Mouse (Mus musculus) G1E (cell line): ENCODE results near the gene Gm17428. TPM values are rescaled to one million over a fixed set of nuclear protein-coding genes. Genes with fewer than 3 reads are reported as not detected.
A peak's percentile ranks its signal among the peaks of the same experiment; 100 is the strongest.

ENCODE experiments used
- ATAC-seq: 2 replicates; pipeline ENCODE4 v1.8.0; 2016; ENCODE audit warnings: mild to moderate bottlenecking; ENCODE audit not compliant: insufficient number of reproducible peaks, poor library complexity, low FRiP score, severe bottlenecking; ENCODE audit errors: extremely low read depth
- DNase-seq: peaks from one replicate; pipeline ENCODE4 v3.0.0; 2012; ENCODE audit warnings: low spot score
- H3K27me3 ChIP-seq: 2 replicates; pipeline ENCODE4 v1.6.1; 2012; ENCODE audit warnings: mild to moderate bottlenecking, low read length, inconsistent platforms; ENCODE audit not compliant: insufficient read depth
- H3K36me3 ChIP-seq: replicated peaks from 2 replicates; pipeline ENCODE3; 2012; ENCODE audit warnings: mild to moderate bottlenecking, inconsistent platforms
- H3K4me1 ChIP-seq: 2 replicates; pipeline ENCODE4 v1.6.1; 2012; ENCODE audit warnings: low read depth, low read length, inconsistent platforms, mixed read lengths; ENCODE audit not compliant: insufficient read depth
- H3K4me3 ChIP-seq: 2 replicates; pipeline ENCODE4 v1.5.1; 2012; ENCODE audit warnings: low read depth, mild to moderate bottlenecking, inconsistent platforms, low read length, moderate library complexity, mixed read lengths
- H3K9me3 ChIP-seq: replicated peaks from 2 replicates; pipeline ENCODE4 v1.6.1; 2012; ENCODE audit warnings: inconsistent platforms
- CTCF ChIP-seq: IDR thresholded peaks from 2 replicates; pipeline ENCODE4 v1.5.1; 2012; ENCODE audit warnings: low read depth, low read length, inconsistent platforms, mixed read lengths
- GATA1 ChIP-seq: IDR thresholded peaks from 2 replicates; pipeline ENCODE4 v1.6.1; 2012; ENCODE audit warnings: borderline replicate concordance, low read length, inconsistent platforms, mixed read lengths
- GATA2 ChIP-seq: IDR thresholded peaks from 2 replicates; pipeline ENCODE4 v1.6.1; 2012; ENCODE audit warnings: low read depth, low read length, inconsistent platforms, borderline replicate concordance
- POLR2AphosphoS5 ChIP-seq: IDR thresholded peaks from 2 replicates; pipeline ENCODE4 v1.6.1; 2012; ENCODE audit warnings: low read depth, low read length, inconsistent platforms; ENCODE audit not compliant: insufficient replicate concordance
- TAL1 ChIP-seq: conservative IDR thresholded peaks from 2 replicates; pipeline ENCODE4 v1.6.1; 2012; ENCODE audit warnings: low read depth, low read length, inconsistent platforms, mixed read lengths
- polyA plus RNA-seq: library from polyadenylated mRNA; stranded (reverse); fragments of >175 nt; gene quantifications from 2 replicates; pipeline ENCODE4 v1.2.3, GENCODE M21; 2012
- total RNA-seq, 2 experiments: library from RNA; stranded (forward) in 1 of 2; stranded (reverse) in 1 of 2; fragments of 200-1000 nt in 1 of 2; fragments of >200 nt in 1 of 2; fragmentation: Nextera tagmentation in 1 of 2; gene quantifications; 2 replicates each; pipeline ENCODE4 v1.2.3; 2014 to 2017

Gm17428 gene
- total and polyA plus RNA-seq, 3 experiments, result not detected

DNA sequence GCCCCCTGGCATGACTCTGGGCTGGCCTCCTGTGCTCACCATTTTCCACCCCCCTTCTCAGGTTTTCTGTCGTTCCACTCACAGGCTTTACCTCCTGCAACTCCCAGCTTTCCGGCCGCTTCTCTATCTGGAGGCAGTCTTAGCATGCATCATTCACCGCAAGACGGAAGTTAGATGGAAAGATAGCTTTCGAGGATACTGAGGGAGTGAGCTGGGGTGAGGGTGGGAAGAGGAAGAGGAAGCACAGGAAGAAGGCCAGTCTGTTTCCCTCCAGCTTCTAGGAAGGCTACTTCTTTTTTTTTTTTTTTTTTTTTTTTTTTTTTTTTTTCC is 39.9 kb upstream of the Gm17428 start:
- H3K27me3 ChIP-seq, result peaks cover 34% of the 10 kb centered on the region

DNA sequence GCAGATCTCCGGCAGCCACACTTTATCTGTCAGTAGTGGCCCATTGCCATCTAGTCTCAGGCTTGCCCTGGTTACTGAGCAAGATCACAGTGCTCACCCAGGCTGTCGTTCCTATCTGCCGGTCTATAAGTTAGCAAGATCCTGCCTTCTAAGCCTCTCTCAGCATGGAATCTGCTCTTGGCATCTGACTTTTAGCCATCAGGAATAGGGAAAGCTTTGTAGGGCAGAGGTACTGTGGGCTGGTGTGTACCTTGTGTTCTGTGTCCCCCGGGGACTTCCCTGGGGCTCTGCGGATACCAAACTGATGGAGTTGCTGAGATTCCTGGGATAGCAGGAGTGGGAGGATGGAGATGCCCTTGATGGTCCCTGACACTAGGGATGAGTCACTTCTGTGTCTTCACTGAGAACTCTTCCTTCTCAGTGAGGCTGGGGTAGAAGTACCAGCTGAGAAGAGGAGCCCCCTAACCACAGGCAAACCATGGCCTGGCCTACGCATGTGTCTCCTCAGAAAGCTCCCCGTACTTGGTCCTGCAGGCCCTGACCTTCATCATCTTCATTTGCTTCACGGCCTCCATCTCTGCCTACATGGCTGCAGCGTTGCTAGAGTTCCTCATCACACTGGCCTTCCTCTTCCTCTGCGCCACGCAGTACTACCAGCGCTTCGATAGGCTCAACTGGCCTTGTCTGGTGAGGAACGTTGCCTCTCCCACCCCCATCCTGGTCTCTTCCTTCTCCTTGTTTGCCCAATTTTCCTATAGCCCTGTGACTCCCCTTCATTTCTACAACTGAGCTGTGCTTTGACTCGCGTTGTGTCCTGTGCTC is 39.2 kb upstream of the Gm17428 start:
- Histone ChIP-seq H3K4me3 (no peak overlapping the region), H3K4me1 (no peaks in the 10 kb centered on the region), H3K36me3 (no peaks in the 10 kb centered on the region), H3K27me3 (peaks cover 31% of the 10 kb centered on the region; the same call in 1 of the 2 replicates), H3K9me3 (no peaks in the 10 kb centered on the region)
- TF ChIP-seq POLR2AphosphoS5 (no peak), TAL1 (no peak), GATA2 (no peak), CTCF (no peak), GATA1 (no peak)
- DNase-seq, result no peak
- no peak for ATAC-seq

More for the DNA sequence above, 39.9 kb upstream of the Gm17428 start:
- ATAC-seq, result no peak
- H3K4me1 ChIP-seq, result no peaks in the 10 kb centered on the region
- H3K9me3 ChIP-seq, result no peaks in the 10 kb centered on the region
- no peak for DNase-seq
- TF ChIP-seq GATA2, result no peak
- no peak for TF ChIP-seq GATA1
- no peak for TF ChIP-seq TAL1
- no peak for TF ChIP-seq CTCF
- TF ChIP-seq POLR2AphosphoS5, result no peak
- no peak overlapping the region for H3K4me3 ChIP-seq
- no peaks in the 10 kb centered on the region for H3K36me3 ChIP-seq

DNA sequence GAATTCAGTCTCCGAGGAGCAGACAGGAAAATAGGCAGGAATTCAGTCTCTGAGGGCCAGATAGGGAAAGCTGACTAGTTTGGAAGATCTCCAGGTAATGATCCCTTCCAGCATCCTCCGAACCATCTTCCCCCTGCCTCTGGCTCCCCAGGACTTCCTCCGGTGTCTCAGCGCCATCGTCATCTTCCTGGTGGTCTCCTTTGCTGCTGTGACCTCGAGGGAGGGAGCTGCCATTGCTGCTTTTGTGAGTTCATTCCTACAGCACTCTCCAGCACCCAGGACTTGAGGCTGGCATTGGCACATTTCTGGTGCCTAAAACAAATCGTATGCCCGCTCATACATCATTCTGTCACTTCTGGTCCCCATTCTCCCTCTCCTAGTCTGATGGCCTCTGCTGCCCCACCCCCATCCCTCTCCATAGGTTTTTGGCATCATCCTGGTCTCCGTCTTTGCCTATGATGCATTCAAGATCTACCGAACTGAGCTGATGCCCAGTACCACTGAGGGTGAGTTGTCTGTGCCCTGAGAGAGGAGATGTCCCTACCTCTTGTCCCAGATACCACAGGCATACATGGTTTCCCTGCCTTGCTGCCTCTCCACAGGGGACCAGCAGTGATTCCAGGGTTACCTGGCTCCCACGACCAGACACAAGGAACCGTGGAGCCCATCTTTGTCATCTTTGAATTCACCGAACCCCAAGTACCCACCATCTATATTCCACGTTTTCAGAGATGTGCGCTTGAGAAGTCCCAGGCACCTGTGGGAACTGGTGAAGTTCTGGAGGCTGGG is 38.1 kb upstream of the Gm17428 start:
- Histone ChIP-seq H3K36me3 (no peaks in the 10 kb centered on the region), H3K9me3 (no peaks in the 10 kb centered on the region), H3K4me1 (no peaks in the 10 kb centered on the region), H3K27me3 (peaks cover 28% of the 10 kb centered on the region; the same call in 1 of the 2 replicates), H3K4me3 (no peak overlapping the region)
- ATAC-seq, result no peak
- TF ChIP-seq POLR2AphosphoS5, result no peak
- TF ChIP-seq TAL1, result no peak
- TF ChIP-seq CTCF, result no peak
- TF ChIP-seq GATA2, result no peak
- TF ChIP-seq GATA1, result no peak
- no peak for DNase-seq

DNA sequence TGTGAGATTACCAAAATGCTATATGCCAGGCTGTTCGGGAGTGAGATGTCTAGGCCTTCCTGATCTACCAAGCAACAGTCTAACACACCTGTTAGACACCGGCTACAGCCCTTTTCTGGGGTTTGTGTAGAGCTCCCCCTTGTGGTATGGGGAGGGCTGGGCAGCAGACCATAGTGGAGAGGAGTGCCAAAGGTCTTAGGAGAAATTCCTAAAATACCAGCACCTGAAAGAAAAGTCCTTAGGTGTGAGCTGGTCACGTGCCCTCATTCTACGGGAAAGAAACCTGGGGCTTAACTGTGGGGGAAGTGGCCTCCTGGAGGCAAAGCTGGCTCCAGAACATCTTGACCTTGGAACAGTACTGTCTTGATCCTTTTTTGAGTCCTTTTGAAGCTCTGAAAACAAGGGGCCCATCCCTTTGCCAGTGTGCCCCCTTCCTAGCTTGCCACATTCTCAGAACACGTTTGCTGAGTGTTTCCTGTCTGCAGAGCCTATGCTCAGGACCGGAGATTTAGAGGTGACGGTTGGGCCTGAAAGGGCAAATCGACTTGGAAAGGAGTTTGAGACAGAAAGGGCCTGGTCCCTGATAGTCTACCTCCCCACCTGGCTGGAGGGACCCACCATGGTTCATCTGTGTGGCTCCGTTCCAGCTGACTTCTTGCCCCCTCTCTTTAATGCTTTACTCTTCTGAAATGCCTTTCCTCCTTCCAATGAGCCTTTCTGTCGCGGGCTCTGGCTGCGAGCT is 37.1 kb upstream of the Gm17428 start:
- TF ChIP-seq CTCF, result peak; percentile 81
- TF ChIP-seq POLR2AphosphoS5, result no peak

DNA sequence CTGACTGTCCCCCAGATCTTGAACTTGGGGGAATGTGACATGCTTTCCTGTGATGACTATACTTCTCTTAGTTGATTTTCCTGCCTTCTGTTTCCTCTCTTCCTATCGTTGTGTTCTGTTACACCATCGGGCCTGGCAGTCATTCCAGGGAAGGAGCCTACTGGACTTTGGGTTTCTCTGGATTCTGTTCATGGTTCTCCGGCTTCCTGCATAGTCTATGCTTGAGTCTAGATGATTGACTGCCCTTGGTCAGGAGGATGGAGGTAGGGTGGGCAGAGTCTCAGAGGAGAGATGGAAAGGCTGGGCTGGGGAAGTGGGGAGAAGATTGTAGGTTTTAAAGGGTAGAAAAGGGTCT is 36.6 kb upstream of the Gm17428 start:
- Histone ChIP-seq H3K36me3 (no peaks in the 10 kb centered on the region), H3K27me3 (peaks cover 27% of the 10 kb centered on the region; the same call in 1 of the 2 replicates), H3K9me3 (no peaks in the 10 kb centered on the region), H3K4me3 (no peak overlapping the region), H3K4me1 (no peaks in the 10 kb centered on the region)
- ATAC-seq (no peak), DNase-seq (no peak)
- no peak for TF ChIP-seq GATA2
- no peak for TF ChIP-seq CTCF
- TF ChIP-seq GATA1, result no peak
- no peak for TF ChIP-seq POLR2AphosphoS5
- TF ChIP-seq TAL1, result no peak

More for the DNA sequence above, 37.1 kb upstream of the Gm17428 start:
- H3K9me3 ChIP-seq, result no peaks in the 10 kb centered on the region
- H3K4me3 ChIP-seq, result no peak overlapping the region
- ATAC-seq (no peak), DNase-seq (peak; percentile 71)
- peaks cover 30% of the 10 kb centered on the region; the same call in 1 of the 2 replicates for H3K27me3 ChIP-seq
- no peaks in the 10 kb centered on the region for H3K4me1 ChIP-seq
- H3K36me3 ChIP-seq, result no peaks in the 10 kb centered on the region
